Mouse (Mus musculus): ENCODE results near the gene Itga8. TPM values are rescaled to one million over a fixed set of nuclear protein-coding genes. Genes with fewer than 3 reads are reported as not detected.

Itga8 gene
- total RNA-seq (2022), result 1 to 10 TPM; 9.1 to 9.3 (median 9.2) TPM

DNA sequence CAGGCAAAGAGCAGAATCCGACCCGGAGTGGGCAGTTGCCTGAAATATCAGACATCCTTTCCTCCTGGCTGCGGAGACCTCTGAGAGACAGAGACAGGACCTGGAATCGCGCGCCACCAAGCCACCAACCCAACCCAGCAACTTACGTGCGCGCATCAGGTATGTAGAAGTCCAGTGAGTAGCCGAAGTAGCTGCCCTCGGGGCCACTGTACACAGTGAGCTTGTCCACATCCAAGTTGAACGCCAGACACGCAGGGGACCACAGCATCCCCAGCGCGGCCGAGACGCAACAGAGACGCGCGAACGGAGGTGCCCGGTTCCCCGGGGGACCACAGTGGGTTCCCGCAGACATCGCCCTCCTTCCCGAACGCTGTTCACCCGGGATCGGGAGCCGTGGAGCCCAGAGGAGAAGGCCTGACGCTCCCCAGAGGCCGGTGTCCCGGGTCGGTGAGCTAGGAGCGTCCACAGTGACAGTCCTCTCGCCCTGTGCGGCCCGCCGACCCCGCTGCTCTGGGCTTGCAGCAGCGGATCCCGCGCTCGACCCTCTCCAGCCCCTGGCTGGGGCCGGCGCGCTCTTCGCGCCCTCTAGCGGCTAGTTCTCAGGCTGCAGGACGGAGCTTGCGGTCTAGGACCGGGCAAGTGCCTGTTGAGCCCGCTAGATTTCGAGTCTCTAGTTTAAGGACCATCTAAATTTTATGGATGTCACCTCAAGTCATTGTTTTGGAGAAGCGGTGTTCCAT is at the start of gene Itga8:
Gene Itga8 (minus strand): TSS at position 492 of the 740 bp plus-strand sequence.
- DNase-seq (ENCODE audit: low spot score in 2 of 2), result peak; percentile 30 to 78

DNA sequence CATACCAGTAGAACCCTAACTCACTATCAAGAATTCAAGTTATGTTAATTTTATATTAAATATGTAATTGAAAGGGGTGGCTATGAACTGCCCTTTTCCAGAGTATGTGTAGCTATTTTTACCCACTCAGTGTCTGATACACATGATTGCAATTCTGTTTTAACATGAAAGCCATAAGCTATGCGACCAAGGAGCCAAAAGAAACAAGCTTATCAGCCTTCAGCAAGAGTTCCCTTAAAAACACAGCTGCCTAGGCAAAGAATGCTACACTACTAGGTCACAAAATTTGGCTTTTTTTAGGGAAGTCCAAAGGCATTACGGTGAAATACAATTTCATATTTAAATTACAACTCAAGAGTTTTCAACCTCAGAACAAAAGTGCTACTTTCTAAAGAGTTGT is 47.2 kb upstream of the Itga8 start:
- DNase-seq (ENCODE audit: low spot score in 2 of 2), result no peak

GRCm38 (mm10) chr2:12331962-12332361 is 30.2 kb upstream of the Itga8 start:
- DNase-seq (ENCODE audit: low spot score in 2 of 2), result no peak

DNA sequence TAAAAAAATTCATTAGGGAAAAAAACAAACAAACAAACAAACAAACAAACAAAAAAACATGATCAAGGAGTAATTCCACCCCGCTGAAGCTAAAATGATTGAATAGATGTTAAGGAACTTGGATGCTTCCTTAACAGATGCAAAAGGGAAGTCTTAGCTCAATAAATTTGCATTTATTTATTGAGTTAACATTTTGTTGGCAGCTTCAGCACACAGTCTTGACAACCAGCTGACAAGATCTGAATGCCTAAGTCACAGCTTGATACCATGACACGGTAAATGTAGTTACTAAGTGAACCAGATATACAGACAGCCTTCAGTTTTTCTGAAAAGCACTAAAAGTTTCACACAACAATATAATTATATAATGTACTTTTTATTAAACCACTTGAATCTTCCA is 27.9 kb upstream of the Itga8 start:
- DNase-seq (ENCODE audit: low spot score in 2 of 2), result no peak

GRCm38 (mm10) chr2:12329068-12329407 is 27.3 kb upstream of the Itga8 start:
- no peak for DNase-seq (ENCODE audit: low spot score in 2 of 2)

GRCm38 (mm10) chr2:12328355-12329067 is 26.8 kb upstream of the Itga8 start:
- no peak for DNase-seq (ENCODE audit: low spot score in 2 of 2)

DNA sequence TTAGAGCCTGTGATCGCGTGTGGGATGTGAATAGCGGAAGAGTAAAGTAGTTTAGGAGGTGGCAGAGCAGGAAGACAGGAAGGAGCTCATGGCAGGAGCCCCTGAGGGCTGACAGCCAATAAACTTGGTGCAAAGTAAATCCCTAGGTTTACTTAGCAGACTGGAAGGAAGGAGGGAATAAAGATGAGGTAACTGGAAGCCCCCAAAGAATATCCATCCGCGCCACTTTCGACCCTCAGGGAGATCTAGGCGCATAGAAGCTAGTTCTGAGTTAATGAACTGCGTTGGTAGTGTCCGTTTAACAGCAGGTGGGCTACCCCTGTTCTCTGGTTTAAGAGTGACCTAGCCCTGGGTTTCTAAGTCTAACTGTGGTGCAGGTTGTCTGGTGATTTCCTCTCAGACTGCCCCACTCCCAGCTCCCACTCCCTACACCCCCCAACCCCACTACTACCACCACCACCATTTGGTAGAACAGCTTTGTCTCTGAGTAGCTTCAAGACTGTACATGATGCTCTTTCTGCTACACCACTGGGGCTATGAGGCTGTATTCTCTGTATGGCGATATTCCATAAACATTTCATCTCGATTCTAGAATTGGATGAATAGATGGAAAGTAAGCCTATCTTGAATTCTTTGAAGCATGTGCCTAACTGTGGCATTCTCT is 26.1 kb upstream of the Itga8 start:
- DNase-seq (ENCODE audit: low spot score in 2 of 2), result no peak

DNA sequence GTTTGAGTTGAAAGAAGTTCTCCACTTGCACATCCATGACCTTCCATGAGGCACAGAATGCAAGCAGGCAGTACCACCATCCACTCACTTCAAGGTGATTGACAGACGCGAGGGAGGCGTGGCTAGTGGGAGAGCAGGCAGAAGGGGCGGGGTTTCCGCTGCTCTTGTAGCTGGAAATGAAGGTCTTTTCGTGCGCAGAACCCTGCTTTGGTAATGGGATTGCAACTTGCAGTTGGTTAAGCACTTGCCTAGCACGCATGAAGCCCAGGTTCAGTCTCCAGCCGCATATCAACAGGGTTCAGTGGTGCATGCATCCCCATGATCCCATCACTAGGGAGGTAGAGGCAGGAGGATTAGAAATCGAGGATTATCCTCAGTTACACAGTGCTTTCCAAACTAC is 25.5 kb upstream of the Itga8 start:
- DNase-seq (ENCODE audit: low spot score in 2 of 2), result no peak

- DNase-seq (ENCODE audit: low spot score in 2 of 2), result no peak
These were observed 24.1 kb upstream of the Itga8 start for GRCm38 (mm10) chr2:12325868-12326267.

GRCm38 (mm10) chr2:12325417-12325816 is 23.7 kb upstream of the Itga8 start:
- DNase-seq (ENCODE audit: low spot score in 2 of 2), result no peak

DNA sequence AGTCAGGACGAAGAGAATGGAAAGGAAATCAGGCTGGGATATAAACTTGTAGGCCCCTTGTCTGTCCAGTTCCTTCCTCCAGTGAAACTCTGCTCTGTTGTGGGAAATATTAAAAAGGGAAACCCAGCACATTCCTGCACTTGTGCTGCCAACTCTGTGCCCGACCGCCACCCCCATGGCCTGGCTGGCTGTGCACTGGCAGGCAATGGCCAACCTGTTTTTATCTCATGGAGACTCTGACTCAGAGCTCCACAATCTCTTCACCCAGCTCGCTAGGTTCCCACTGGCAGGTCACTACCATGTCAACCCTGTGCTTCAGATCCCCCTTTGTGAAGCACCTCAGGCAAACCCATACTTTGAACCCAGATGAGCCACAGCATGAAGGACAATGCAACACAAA is 19.2 kb upstream of the Itga8 start:
- DNase-seq (ENCODE audit: low spot score in 2 of 2), result no peak

DNA sequence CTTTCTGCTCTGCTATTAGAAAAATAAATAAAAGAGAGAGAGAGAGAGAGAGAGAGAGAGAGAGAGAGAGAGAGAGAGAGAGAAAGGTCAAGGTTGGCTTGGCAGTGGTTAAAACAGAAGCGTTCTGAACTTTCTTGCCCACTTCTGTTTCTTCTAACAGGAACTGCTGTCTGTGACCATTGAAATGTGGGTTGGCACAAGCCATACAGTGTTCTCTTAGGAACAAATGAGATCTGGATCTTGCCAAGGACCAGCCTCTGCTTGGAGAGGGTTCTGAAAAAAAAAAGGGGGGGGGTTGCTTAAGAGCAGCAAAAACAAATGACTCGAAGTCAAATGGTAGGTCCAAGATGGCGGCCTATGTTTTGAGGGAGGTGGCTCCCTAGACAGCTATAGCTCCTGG is 17.0 kb upstream of the Itga8 start:
- no peak for DNase-seq (ENCODE audit: low spot score in 2 of 2)

DNA sequence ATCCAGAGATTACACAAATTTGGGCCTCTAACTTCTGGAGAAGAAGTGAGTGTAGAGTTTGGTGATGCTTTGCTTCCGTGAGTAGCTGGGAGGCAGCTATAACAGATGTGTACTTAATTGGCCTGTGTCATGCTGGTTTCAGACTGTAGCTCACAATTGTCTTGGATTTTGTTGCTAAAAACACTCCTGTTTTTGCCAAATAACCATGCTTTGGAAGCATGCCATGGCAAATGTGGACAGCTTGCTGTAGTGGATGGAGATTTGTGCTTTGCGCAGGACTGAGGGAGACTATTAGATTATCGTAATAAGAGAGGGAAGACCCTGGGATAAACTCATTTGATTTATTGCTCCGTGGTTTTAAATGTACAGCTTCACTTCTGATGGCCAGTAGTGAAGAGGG is 16.3 kb upstream of the Itga8 start:
- DNase-seq (ENCODE audit: low spot score in 2 of 2), result no peak

DNA sequence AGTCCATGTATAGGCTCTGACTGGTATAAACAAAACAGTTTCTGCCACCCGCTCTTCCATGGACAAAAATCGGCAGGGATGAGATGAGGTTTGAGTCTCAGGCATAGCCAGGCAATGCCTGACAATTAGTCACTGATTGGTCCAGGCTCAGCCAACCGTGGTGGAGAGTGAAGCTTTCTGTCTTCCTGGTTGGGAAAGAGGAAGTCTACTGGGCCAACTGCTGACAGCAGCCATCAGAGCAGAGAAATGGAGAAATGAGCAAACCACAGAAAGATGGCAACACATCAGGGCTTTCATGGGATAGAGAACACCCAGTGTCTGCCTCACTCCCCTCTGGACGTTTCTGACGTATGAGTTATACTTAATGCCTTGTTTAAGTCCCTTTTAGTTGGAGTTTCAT is 15.6 kb upstream of the Itga8 start:
- DNase-seq (ENCODE audit: low spot score in 2 of 2), result no peak

DNA sequence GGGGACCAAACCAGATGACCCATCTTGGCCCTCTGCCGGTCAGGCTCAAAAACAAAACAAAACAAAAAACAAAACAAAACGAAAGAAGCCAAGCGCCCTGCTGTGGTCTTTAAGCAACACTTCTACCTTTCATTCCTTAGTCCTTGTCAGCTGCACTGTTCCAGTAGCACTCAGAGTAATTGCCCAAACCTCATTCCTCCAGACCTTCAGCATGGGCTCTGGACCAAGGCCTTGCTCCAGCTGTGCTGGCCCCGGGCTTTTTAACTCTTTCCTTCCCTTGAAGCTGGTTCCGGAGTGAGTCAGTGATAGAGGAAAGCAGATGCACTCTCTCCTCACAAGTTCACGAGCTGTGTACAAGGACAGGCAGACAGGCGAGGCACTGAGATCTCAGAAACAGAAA is 14.6 kb upstream of the Itga8 start:
- DNase-seq (ENCODE audit: low spot score in 2 of 2), result no peak

DNA sequence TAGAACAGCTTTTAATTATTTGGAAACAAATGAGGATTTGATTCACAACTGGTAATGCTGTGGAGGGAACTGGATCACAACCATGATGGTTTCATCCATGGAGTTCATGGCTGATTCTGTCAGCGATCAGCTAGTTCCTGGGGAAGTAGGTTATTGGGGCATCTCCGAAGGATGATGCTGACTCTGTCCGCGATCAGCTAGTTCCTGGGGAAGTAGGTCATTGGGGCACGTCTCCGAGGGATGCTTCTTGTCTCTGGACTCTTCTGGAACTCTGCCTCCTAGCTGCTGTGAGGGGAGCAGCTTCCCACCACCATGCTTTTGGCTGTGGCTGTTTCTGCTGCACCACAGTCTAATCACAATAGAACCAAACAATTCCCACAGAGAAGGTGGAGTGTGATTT is 12.3 kb upstream of the Itga8 start:
- DNase-seq (ENCODE audit: low spot score in 2 of 2), result no peak

DNA sequence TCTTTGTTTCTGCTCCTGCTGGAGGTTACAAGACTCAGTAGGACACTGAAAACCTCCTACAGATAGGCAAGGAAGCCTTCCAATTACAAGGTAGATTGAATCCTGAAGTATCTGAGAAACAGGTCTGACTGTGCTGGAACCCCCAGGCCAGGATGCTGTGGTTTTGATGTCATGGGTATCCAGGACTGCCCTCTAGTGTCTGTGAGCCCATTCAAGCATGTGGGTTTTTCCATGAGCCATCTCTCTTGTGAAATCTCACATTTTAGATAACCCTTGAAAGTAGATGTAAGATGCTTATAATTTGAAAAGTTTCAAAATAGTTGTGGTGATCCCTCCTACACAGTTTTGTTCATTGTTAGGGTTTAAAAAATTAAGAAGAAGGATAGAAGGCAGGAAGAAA is 6.7 kb upstream of the Itga8 start:
- no peak for DNase-seq (ENCODE audit: low spot score in 2 of 2)

DNA sequence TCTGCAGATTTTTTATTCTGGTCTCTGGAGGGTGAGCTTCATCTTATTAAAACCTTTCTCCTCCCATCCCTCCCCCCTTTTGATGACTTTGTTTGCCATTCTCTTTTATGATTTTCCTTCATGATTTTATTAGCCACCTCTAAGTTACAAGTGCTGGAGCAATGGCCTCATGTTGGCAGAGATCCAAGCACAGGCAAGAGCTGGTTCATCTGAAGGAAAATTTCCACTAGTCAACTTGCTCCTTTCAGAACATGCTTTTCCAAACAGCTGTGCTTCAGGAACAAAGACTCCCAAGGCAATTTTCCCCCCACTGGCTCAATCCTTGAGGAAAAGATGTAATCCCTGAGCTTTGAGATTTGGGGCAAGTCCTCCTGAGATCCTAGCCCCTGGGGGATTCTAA is 5.6 kb upstream of the Itga8 start:
- DNase-seq (ENCODE audit: low spot score in 2 of 2), result no peak

- DNase-seq (ENCODE audit: low spot score in 2 of 2), result no peak
These were observed 3.4 kb upstream of the Itga8 start for GRCm38 (mm10) chr2:12305064-12305650.

DNA sequence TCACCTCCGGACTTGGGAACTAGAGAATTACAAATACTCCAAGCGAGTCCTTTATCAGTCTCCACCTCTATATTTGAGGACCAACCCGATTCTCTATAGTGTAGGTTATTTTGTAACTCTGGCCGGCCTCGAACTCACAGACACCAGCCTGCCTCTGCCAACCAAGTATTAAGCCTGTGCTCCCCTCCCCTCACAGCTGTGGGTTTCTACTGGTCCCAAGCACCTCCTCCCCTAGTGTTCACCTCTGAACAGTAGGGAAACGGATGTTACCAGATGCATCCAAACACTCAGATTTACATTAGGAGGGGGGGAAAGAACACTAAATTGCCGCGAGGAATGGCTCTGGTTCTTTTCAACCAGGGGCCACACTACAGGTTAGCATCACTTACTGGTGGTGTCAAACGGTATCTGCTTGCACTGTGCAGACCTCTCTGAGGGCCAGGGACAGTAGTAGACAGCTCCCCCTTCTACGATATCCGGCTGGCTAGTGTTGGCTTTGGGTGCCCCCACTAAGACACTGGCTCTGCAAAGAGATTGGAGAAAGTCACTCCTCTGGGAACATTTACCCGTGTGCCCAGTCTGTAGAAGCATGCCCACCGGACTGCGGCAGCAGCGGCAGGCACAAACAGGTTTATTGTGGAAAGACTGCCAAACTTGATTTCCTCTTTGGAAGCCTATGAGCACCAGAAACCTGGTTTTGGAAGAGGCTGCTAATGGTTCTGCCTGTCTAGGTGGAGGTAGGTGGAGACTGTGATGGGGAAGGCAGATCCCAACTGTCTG is 1.1 kb downstream of the Itga8 start:
- no peak for DNase-seq (ENCODE audit: low spot score in 2 of 2)

GRCm38 (mm10) chr2:12297287-12297686 is 4.4 kb downstream of the Itga8 start:
- DNase-seq (ENCODE audit: low spot score in 2 of 2), result no peak

DNA sequence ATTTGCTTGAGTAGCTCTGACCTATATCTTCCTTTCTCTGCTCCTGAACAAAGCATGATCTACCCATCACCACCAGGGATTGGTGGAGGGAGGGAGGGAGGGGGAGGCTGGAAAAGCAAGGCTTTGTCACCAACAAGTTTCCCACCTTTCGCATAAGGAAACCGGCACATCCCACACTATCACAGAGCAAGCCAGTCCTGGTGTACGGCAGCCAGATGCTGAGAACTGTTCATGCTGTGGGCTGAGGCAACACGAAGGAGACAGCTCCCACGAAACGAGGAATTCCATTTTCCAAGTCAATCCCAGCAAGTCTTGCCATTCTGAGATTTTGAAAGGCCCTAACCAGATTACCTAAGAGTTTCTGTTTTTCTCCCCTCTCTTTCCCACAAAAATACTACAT is 6.6 kb downstream of the Itga8 start:
- peak in 1 of 2 experiments; percentile 81 for DNase-seq (ENCODE audit: low spot score in 2 of 2)
